Mouse (Mus musculus): ENCODE data around the gene Gm9837.

DNA sequence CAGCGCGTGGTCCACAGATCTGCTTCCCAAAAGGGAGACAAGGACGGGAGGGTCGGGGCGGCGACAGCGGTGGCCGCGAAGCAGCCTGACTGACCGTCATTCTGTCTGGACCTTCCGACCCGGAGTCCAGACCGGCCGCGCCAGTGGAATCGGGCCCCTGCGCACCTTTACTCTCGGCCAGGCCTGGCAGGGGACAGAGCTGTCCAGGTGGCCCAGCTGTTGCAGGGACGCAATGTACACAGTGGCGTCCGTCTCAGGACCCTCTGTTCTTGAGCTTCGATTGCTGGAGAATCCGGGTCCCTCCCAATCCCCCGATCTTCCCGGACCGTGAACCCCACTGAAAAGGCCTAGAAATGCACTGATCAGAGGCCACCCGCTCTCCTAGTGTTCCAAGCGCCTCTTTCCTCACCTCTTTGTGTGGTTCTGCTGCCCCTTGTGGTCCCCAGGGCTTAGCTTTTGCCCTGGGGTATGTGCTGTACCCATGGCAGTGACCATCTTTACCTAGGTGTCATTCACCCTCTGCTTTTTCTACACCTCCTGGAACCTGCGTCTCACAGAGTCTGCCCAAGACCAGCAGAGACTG lies 12.8 kb downstream of the Gm9837 start:
- TF ChIP-seq CTCF (IDR thresholded peaks at IDR 0.05; ENCODE audit: borderline replicate concordance, control insufficient read depth, extremely low read depth, insufficient read depth, low read length, poor library complexity) (no peak), POLR2A (IDR thresholded peaks at IDR 0.05; ENCODE audit: control insufficient read depth, extremely low read depth, insufficient read depth, low read length, poor library complexity) (no peak)
